Mouse (Mus musculus) A20 (cell line): ENCODE data around the gene Shroom3.

Source experiments
- DNase-seq: peaks from one replicate; pipeline ENCODE4 v3.0.0-alpha.2; 2011; ENCODE audit warnings: low read depth, low spot score

The Shroom3 gene

GRCm38 (mm10) chr5:92804379-92804778 lies 121.1 kb downstream of the Shroom3 start:
- DNase-seq: no peak

DNA sequence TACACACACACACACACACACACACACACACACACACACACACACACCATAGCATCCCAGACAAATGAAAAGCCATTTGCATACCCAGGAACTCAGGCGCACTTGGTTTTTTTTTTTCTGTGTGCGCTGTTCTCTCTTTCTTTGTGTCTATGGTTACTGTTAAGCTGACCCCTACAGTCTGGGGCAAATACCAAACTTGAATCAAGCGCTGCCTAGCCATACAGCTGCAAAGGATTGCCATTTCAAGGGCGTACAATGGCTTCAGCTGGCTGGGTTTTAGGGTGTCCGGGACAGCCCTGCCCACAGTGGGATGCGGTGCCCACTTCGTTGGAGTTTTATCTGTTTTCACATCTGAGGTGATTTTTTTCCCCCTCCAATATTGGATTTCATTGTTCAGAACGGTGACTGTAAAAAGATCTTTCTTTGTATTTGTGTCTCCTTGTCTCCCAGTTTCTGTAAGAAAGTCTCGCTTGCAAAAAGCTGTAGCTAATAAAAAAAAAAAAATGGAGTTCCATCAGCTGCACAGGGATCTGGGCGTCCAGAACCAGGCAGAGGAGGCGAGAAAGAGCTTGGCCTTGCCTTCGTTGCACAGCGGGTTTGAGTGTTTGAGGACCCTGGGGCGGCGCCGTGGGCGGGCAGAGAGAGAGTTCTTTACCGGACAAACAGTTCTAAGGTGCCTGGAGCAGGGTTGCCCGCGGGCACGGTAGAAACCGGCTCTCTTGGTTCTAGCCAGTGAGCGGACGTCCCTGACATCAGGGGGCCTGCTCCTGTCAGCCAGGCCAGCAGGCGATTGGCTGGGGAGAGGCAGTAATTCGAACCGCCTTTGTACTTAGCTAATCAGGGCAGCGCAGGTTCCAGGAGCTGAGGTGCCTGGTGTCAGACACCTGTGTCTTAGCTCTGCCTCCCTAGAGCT lies 125.5 kb downstream of the Shroom3 start:
- no peak for DNase-seq

DNA sequence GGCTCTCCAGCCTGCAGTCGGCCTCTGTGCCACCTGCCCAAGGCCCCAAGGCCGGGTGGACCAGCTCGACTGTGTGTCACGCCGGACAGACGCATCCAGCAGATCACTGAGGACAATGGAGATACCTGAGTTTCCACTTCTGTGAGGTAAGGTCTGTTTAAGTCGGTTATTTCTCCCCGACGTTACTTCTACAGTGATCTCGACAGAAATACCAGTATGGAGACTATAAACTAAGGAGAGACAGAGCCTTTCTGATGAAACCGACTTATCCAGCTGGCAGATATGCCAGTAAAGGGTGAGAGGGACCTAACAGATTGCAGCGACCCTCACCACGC lies 126.1 kb downstream of the Shroom3 start:
- DNase-seq: no peak

DNA sequence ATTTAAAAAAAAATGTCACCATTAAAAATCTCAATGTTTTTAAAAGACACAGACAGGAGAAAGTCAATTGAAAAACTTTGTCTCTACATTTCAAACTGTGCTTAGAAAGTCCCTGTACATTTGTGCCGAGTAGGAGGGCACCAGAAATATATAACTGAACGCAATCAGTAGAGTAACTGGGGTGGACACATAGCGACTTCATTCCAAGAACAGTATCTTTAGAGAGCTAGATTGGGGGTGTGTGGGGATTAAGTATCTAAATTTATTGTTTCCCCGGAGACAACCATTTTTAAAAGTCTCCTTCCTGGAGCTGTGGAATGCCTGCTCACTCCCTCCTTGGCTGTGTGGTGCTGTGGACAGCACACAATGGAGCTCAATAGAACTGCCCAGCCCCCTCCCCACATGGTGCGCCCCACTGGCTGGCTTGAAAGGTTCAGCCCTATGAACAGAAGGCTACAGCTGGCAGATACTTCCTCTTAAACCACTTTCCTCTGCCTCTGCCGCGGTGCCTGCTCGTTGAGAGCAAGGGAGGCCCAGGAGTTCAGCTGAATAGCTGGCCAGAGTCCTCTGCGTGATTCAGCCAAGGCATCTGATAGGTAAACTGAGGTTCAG lies 127.8 kb downstream of the Shroom3 start:
- peak; percentile 16 for DNase-seq

DNA sequence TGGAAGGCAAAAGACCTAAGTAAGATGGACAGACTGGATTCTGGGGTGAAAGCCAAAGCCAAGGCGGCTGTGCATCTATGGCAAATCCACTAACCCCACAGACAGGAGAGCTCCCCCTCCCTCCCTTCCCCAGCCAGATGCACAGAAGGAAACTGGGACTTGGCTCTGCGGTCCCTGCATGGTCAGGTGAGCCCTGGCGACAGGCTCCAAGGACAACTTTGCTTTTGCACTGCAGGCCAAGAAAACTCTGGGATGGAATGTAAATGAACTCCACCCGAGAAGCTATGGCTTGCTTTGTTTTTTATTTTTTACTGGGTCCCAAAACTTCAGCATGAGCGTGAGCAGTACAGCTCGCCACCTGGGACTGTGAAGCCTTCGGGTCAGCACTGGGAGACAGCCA lies 128.5 kb downstream of the Shroom3 start:
- no peak for DNase-seq

DNA sequence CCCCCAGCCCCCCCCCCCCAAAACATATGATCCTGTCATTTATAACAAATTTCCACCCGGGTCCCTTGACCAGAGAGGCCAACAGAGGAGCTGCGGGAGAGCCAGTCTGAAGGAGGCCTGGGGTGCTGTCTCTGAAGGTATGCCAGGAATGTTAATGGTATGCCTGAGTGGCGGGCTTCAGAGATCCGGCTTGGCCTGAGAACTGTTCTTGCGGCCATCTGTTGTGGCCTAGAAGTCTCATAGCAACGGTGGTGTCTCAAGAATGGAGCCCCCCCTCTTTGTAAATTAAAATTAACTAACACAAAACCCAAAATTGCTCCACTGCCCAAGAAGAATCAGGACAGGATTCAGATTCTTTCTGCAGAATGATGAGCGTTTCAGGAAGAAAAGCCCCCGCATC lies 129.7 kb downstream of the Shroom3 start:
- DNase-seq: no peak

- no peak for DNase-seq
Measured at GRCm38 (mm10) chr5:92813562-92813961, 130.3 kb downstream of the Shroom3 start.

DNA sequence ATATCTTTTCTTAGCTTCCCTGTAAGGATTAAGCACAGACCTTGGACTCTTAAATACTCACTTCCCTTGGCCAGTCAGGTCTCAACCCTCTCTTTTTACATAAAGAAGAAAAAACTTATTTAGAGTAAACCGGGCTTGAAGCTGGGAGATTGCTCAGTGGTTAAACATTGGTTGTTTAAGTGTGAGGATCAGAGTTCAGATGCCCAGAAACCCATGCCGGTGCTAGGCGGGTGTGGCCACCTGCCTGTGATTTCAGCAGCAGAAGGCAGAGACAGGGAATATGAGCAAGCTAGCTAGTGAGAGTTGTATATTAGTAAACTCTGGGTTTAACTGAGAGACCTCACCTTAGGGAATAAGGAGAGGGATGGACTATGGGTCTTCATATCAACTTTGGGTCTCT lies 131.4 kb downstream of the Shroom3 start:
- no peak for DNase-seq

GRCm38 (mm10) chr5:92817122-92817822 lies 134.0 kb downstream of the Shroom3 start:
- no peak for DNase-seq

DNA sequence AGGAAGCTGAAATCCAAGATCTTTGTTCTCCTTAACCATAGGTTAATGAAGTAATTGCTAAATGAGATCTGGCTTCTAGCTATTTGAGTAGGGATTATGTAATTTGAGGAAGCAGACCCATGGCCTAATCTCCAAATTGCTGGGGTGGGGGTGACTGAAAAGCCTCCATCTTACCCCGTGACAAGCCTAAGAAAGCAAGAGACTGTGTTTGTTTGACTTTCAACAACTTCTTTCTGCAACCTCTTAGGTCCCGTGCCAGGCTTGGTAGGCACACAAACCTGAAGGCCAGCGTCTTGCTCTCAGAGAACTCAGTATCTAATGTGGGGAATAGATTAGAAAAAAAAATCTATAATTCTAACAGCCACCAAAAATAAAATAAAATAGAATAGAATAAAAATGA lies 138.1 kb downstream of the Shroom3 start:
- DNase-seq: no peak

DNA sequence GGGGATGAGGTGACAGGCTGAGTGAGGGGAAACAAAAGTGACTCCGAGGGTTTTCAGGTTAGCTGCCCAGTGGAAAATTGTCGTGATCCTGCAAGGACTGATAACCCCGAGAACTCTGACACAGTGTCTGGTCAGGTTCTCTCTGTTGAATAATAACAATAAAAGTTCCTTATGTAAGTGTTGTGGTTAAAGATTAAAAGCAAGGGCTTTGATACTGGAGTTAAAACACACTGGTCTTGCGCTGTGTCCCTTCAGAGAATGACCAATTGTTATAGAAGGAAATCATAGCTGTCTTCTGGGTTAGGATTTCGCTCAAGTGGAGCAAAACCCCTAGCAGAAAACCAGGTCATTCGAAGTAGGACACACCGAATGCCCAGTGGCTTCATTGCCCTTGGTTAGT lies 140.3 kb downstream of the Shroom3 start:
- DNase-seq: no peak

- no peak for DNase-seq
Measured at GRCm38 (mm10) chr5:92824304-92825009, 141.2 kb downstream of the Shroom3 start.

DNA sequence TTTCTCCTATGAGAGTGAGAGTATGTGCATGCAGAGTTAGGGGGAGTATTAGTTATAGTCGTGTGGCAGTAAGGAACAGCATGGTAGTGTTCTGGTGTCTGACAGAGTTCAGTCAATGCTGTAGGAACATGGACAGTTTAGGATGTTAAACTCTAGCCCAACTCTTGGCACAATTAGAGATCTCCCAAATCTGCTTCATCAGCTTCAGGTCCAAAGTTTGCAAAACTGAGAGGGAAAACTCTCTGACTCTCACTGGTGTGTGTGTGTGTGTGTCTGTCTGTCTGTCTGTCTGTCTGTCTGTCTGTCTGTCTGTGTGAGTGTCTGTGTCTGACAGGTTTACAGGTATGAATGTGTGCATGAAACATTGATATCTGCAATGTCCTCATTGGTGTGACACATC lies 147.2 kb downstream of the Shroom3 start:
- no peak for DNase-seq

DNA sequence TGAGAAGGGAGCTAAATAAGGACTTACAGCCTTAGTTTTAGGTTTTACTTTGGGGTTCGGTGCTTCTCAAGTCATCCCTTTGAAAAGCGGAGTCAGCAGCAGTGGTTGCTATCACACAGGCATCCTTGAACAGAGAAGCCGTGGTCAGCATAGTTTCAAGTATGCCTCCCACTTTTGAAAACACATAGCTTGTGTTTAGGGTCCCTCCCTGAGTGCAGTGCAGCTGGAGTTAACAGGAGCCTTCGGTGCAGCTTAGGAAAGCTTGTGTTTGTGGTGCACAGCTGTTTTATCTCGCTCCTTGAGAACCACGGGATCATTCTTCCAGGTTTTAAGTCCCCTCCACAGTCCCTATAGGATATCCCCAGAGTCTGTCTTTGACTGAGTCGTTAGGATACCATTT lies 151.3 kb downstream of the Shroom3 start:
- DNase-seq: no peak

- no peak for DNase-seq
Measured at GRCm38 (mm10) chr5:92837311-92837710, 154.1 kb downstream of the Shroom3 start.

- DNase-seq: no peak
Measured at GRCm38 (mm10) chr5:92838351-92838784, 155.1 kb downstream of the Shroom3 start.

DNA sequence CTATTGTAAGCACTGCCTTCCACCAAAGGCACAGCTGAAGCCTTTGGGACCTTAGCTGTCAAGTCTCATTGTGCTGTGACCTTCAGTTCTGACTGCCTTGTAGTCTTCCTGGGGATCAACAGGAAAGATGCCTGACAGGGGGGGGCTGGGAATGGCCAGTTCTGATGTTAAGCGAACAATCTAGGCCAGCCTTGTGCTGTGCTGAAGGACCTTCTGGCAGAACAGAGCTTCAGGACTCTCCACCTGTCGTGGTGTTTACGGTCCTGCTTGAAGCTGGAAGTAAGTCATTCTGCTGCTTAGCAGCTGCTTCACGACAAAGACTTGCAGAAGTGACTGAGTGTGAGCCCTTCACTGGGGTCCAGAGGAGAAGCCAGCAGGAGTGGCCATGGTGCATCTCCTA lies 156.1 kb downstream of the Shroom3 start:
- DNase-seq: no peak

GRCm38 (mm10) chr5:92841474-92841873 lies 158.2 kb downstream of the Shroom3 start:
- no peak for DNase-seq

DNA sequence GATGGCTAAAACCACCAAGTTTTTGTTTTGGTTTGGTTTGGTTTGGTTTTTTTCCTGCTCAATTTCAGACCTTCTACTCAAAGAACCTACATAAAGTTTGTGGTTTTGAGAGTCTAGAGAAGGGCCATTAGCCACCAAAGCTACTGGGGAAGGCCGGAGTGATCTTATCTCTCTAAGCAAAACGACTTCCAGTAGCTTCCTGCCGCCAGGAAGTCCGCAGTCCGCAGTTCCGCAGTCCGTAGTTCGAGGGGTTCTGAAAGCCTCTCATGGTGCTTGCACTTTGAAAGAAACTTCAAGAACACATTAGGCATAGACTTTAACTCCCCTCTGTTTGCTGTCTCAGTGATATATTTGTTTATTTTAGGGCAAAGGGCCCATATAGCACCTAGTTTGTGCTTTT lies 159.2 kb downstream of the Shroom3 start:
- no peak for DNase-seq

GRCm38 (mm10) chr5:92842881-92843280 lies 159.6 kb downstream of the Shroom3 start:
- no peak for DNase-seq

DNA sequence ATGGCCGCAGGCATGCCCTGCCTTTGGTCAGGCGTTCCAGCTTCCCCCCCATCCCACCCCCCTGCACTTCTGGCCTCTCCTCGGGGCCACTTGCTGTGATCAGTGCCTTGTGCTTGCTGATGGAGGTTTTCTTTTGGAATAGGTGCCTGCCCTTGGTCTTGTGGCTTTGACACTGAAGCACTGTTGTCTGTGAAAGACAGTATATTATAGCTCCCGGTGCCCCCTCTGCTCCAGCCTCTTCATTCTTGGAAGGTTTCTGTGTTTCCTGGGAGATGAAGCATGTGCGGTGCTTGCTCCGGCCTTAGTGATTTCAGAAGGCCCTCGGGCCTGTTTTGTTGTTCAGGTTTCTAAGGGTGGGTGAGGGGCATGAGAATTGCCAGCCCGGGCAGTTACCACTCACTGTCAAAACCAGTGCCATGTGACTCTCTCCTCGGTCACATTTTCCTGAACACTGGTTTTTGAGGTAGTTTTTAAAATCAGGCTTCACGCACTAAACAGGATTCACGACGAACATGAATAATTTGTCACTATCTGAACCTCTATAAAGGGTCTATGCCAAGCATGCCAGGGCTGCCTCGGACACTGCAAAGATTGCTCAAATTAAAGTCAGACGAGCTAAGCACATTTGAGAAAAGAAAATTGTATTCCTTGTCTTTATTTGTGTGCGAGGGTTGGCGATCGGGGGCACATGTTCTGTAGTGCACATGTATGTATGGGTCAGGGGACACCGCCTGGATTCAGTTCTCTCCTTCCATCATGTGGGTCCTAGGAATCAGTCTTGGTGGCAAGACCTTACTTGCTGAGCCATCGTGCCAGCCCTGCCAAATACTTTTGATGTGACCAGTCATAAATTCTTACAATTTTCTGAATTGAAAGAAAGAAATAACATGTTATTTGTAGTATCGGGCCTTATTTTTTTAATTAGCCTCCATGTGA lies 160.9 kb downstream of the Shroom3 start:
- no peak for DNase-seq
